9 mouse cellular contexts compared by ENCODE assay signal in genomic region chr2:150665534-150666451, GRCm38 (mm10). TPM values are rescaled to one million over a fixed set of nuclear protein-coding genes. Genes with fewer than 3 reads are reported as not detected.
A peak's percentile ranks its signal among the peaks of the same experiment; 100 is the strongest.
DNase-seq lines count a peak whose midpoint lies in the region; ATAC-seq and TF ChIP-seq lines count a peak whose summit lies in the region.
"Had no signal": no experiment of that assay in that cellular context is flagged by ENCODE, and none has a peak within 500 bp of the region (broad histone marks: within the 10 kb centered on the region; RNA-seq: fewer than 3 reads in every experiment).

No protein-coding gene starts in this region.

- TF ChIP-seq POLR2A in brain, embryonic 14.5 days (IDR thresholded peaks at IDR 0.05; ENCODE audit: borderline replicate concordance, extremely low read depth, insufficient read depth, insufficient read length, poor library complexity, severe bottlenecking): no peak

- H3K4me3 ChIP-seq in hindbrain, embryonic 16.5 days (ENCODE audit: low read length): no peak overlapping the region
- H3K4me3 ChIP-seq in midbrain, embryonic 12.5 days: no peak overlapping the region

- ATAC-seq in hindbrain, embryonic 16.5 days: no peak
- 0 out of 2 replicates have a peak, but pooled peaks have one; percentile 17 for ATAC-seq in midbrain, embryonic 12.5 days (ENCODE audit: low FRiP score, low read depth)

- no peaks in the 10 kb centered on the region for H3K36me3 ChIP-seq in hindbrain, embryonic 16.5 days (ENCODE audit: control insufficient read depth, insufficient read depth, low read length)
- H3K36me3 ChIP-seq in midbrain, embryonic 12.5 days: no peaks in the 10 kb centered on the region

- DNase-seq in A20 (ENCODE audit: low read depth, low spot score): peak; percentile 90
- DNase-seq in brain, embryonic 14.5 days (ENCODE audit: low read depth): peak; percentile 81
- DNase-seq in thymus, postnatal 4 days: peak; percentile 60
- DNase-seq in left cerebral cortex, adult 18-20 months (ENCODE audit: low spot score in 2 of 2): no peak
- DNase-seq in urinary bladder, postnatal 14 days (ENCODE audit: low spot score): no peak

- H3K27me3 ChIP-seq in hindbrain, embryonic 16.5 days (replicated peaks; ENCODE audit: control insufficient read depth, insufficient read depth, low read length): peaks cover 2% of the 10 kb centered on the region; the same call in 1 of the 2 replicates
- peaks cover 28% of the 10 kb centered on the region for H3K27me3 ChIP-seq in midbrain, embryonic 12.5 days

- peaks cover 9% of the 10 kb centered on the region for H3K4me1 ChIP-seq in hindbrain, embryonic 16.5 days (ENCODE audit: control insufficient read depth, insufficient read depth, low read depth, low read length)
- peaks cover 27% of the 10 kb centered on the region for H3K4me1 ChIP-seq in midbrain, embryonic 12.5 days

- no peak overlapping the region for H3K9ac ChIP-seq in hindbrain, embryonic 16.5 days (ENCODE audit: low read depth, low read length)
- H3K9ac ChIP-seq in midbrain, embryonic 12.5 days (replicated peaks): no peak overlapping the region

- no peak for TF ChIP-seq CTCF in brain, embryonic 14.5 days (IDR thresholded peaks at IDR 0.05; ENCODE audit: borderline replicate concordance, extremely low read depth, insufficient read depth, insufficient read length)

- H3K27ac ChIP-seq in hindbrain, embryonic 16.5 days (ENCODE audit: low read depth, low read length): no peak overlapping the region
- H3K27ac ChIP-seq in midbrain, embryonic 12.5 days (replicated peaks): no peak overlapping the region; the same call in 1 of the 2 replicates

- 52% methylated on average over 10 of the region's 10 CpGs for WGBS in hindbrain, embryonic 16.5 days
- 47% methylated on average over 10 of the region's 10 CpGs for WGBS in midbrain, embryonic 12.5 days

- no peaks in the 10 kb centered on the region for H3K9me3 ChIP-seq in hindbrain, embryonic 16.5 days (ENCODE audit: control insufficient read depth, low read length)
- H3K9me3 ChIP-seq in midbrain, embryonic 12.5 days: no peaks in the 10 kb centered on the region

- peak overlapping the region; percentile 13; the same call in 1 of the 2 replicates for H3K4me2 ChIP-seq in hindbrain, embryonic 16.5 days (ENCODE audit: low read length)
- H3K4me2 ChIP-seq in midbrain, embryonic 12.5 days (replicated peaks): peak overlapping the region; percentile 31

RNA-seq across cellular contexts. Expression of gene Acss1, which starts 2.5 kb away (rescaled TPM):
- polyA plus RNA-seq in brain, embryonic 14.5 days (2012; rRNA removed): 22.8 and 28.0 TPM in 2 replicates
- 22.1 and 24.4 TPM in 2 replicates for polyA plus RNA-seq in hindbrain, embryonic 16.5 days (2015; fragmentation: Nextera tagmentation; extraction: Ambion mirVana)
- 25.1 and 26.8 TPM in 2 replicates for polyA plus RNA-seq in midbrain, embryonic 12.5 days (2016; fragmentation: Nextera tagmentation; extraction: Ambion mirVana)
- 10 to 100 TPM; 17.7 to 18.3 TPM for total RNA-seq in left cerebral cortex, adult 18-20 months (2021)

RNA-seq across cellular contexts. Expression of gene Vsx1, which starts 23.4 kb away (rescaled TPM):
- 0.03 and 0.08 TPM in 2 replicates for polyA plus RNA-seq in brain, embryonic 14.5 days (2012; rRNA removed)
- 0.06 and 0.09 TPM in 2 replicates for polyA plus RNA-seq in hindbrain, embryonic 16.5 days (2015; fragmentation: Nextera tagmentation; extraction: Ambion mirVana)
- 0.09 and 0.13 TPM in 2 replicates for polyA plus RNA-seq in midbrain, embryonic 12.5 days (2016; fragmentation: Nextera tagmentation; extraction: Ambion mirVana)
- not detected for total RNA-seq in left cerebral cortex, adult 18-20 months (2021)
- polyA plus RNA-seq: large intestine, adult 2 months; stomach, embryonic 14.5 days had no signal

RNA-seq across cellular contexts. Expression of gene Apmap, which starts 57.4 kb away (rescaled TPM):
- 44.0 and 48.2 TPM in 2 replicates for polyA plus RNA-seq in brain, embryonic 14.5 days (2012; rRNA removed)
- polyA plus RNA-seq in hindbrain, embryonic 16.5 days (2015; fragmentation: Nextera tagmentation; extraction: Ambion mirVana): 43.9 and 44.0 TPM in 2 replicates
- polyA plus RNA-seq in midbrain, embryonic 12.5 days (2016; fragmentation: Nextera tagmentation; extraction: Ambion mirVana): 37.1 and 38.4 TPM in 2 replicates
- 10 to 100 TPM; 53.5 to 59.9 TPM for total RNA-seq in left cerebral cortex, adult 18-20 months (2021)

Comparison
In these comparisons a context has a peak if more than half of its experiments do, and no peak if none do; other contexts are left out.
1. DNase-seq: peak in A20 (single experiment), brain, embryonic 14.5 days (single experiment) and thymus, postnatal 4 days (single experiment); none in left cerebral cortex, adult 18-20 months (0 of 2) and urinary bladder, postnatal 14 days (single experiment).